Mouse (Mus musculus): Measurements from ENCODE around the gene Tmigd3.

DNA sequence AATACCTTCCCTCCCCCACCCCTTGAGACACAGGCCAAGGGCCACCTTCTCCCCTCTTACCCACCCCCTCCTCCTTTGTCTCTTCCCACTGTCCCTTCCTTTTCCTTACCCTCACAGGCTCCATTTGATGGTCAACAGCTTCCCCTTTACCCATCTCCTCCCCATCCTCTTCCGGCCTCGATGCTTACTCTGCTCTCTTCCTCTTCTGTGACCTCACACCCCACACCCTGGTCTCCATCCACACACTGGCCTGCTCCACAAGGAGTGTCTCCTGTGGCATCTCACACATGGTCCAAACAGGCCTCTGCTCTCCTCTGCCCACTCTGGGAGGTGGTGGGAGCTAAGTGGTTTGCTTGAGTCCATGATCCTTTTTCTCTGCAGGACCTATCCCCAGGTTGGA is 7.2 kb downstream of the Tmigd3 start:
- TF ChIP-seq POLR2A (IDR thresholded peaks at IDR 0.05; ENCODE audit: borderline replicate concordance, low read depth, low read length) = no peak
- no peak for TF ChIP-seq CTCF (IDR thresholded peaks at IDR 0.05; ENCODE audit: low read depth, low read length)

All from bone marrow macrophage, adult 2 months (primary cell).